Mouse (Mus musculus) limb, embryonic 14.5 days (tissue): ENCODE results near the gene Stox2. TPM values are rescaled to one million over a fixed set of nuclear protein-coding genes. Genes with fewer than 3 reads are reported as not detected.

ENCODE experiments used
- ATAC-seq: fragments of 200-750 bp; cut with Nextera tagmentation; 2 replicates; pipeline ENCODE4 v1.8.0; 2017; ENCODE audit warnings: low read depth, moderate number of reproducible peaks, moderate TSS enrichment; ENCODE audit not compliant: low FRiP score
- DNase-seq: peaks from one replicate; pipeline ENCODE4 v3.0.0-alpha.2; 2015; ENCODE audit warnings: low spot score
- H3K27ac ChIP-seq: fragments of 300-500 bp; sonication (generic); replicated peaks from 2 replicates; pipeline ENCODE4 v1.5.1; 2014; ENCODE audit warnings: low read depth, mild to moderate bottlenecking, low read length, moderate library complexity, mixed read lengths
- H3K27me3 ChIP-seq: fragments of 300-500 bp; sonication (generic); 2 replicates; pipeline ENCODE4 v1.6.1; 2014; ENCODE audit warnings: low read length, mixed read lengths; ENCODE audit not compliant: control insufficient read depth, insufficient read depth
- H3K36me3 ChIP-seq: fragments of 300-500 bp; sonication (generic); 2 replicates; pipeline ENCODE4 v1.6.1; 2014; ENCODE audit warnings: mild to moderate bottlenecking, low read length, moderate library complexity, mixed read lengths; ENCODE audit not compliant: control insufficient read depth, insufficient read depth
- H3K4me1 ChIP-seq: fragments of 300-500 bp; sonication (generic); 2 replicates; pipeline ENCODE4 v1.6.1; 2014; ENCODE audit warnings: antibody characterized with exemption, low read length, mixed read lengths; ENCODE audit not compliant: control insufficient read depth, insufficient read depth
- H3K4me2 ChIP-seq: fragments of 300-500 bp; sonication (generic); replicated peaks from 2 replicates; pipeline ENCODE4 v1.6.1; 2014; ENCODE audit warnings: low read depth, mild to moderate bottlenecking, low read length, moderate library complexity; ENCODE audit not compliant: severe bottlenecking
- H3K4me3 ChIP-seq: fragments of 300-500 bp; sonication (generic); replicated peaks from 2 replicates; pipeline ENCODE4 v1.5.1; 2014; ENCODE audit warnings: low read length
- H3K9ac ChIP-seq: fragments of 300-500 bp; sonication (generic); 2 replicates; pipeline ENCODE4 v1.6.1; 2014; ENCODE audit warnings: mild to moderate bottlenecking, low read depth, low read length, moderate library complexity; ENCODE audit not compliant: severe bottlenecking
- H3K9me3 ChIP-seq: fragments of 300-500 bp; sonication (generic); 2 replicates; pipeline ENCODE4 v1.6.1; 2016; ENCODE audit warnings: low read length; ENCODE audit not compliant: control insufficient read depth
- POLR2A ChIP-seq: fragments of 200-500 bp; IDR thresholded peaks from 2 replicates; pipeline ENCODE4 v1.8.0; 2012; ENCODE audit warnings: inconsistent platforms, mild to moderate bottlenecking, moderate library complexity, borderline replicate concordance; ENCODE audit not compliant: insufficient read depth, insufficient read length; ENCODE audit errors: extremely low read depth
- WGBS: fragments of 180-500 bp; shearing (Covaris S2); extraction: QIAGEN DNeasy Blood & Tissue Kit; methylation state at CpG from one replicate; pipeline ENCODE4 v1.1.7; 2014; 5-methylcytosine and 5-hydroxymethylcytosine counted together
- polyA plus RNA-seq, 2 experiments: library from polyadenylated mRNA; depleted of rRNA in 1 of 2; stranded (reverse) in 1 of 2; unstranded in 1 of 2; fragments of >200 nt; fragmentation: Nextera tagmentation in 1 of 2; extraction: Ambion mirVana in 1 of 2; gene quantifications; 2 replicates each; pipeline versions ENCODE4 v1.2.1 to v1.2.3; 2012 to 2014

Stox2 gene
- polyA plus RNA-seq, 2 experiments = 12.2 to 17.1 TPM

GRCm38 (mm10) chr8:47376651-47377050, 69.5 kb downstream of the Stox2 start:
- no peak overlapping the region for H3K9ac ChIP-seq
- no peak overlapping the region for H3K27ac ChIP-seq
- 92% methylated on average over 7 of the region's 7 CpGs for WGBS
- no peak overlapping the region for H3K4me2 ChIP-seq
- no peak for TF ChIP-seq POLR2A
- no peak overlapping the region for H3K4me3 ChIP-seq
- DNase-seq (no peak), ATAC-seq (no peak)
- no peaks in the 10 kb centered on the region for H3K27me3 ChIP-seq
- H3K4me1 ChIP-seq = peaks cover 3% of the 10 kb centered on the region; the same call in 1 of the 2 replicates
- H3K9me3 ChIP-seq = no peaks in the 10 kb centered on the region
- no peaks in the 10 kb centered on the region for H3K36me3 ChIP-seq

- WGBS = 93% methylated on average over 7 of the region's 7 CpGs
- ATAC-seq = no peak
- no peak for DNase-seq
- Histone ChIP-seq H3K4me2 (no peak overlapping the region), H3K4me1 (peaks cover 20% of the 10 kb centered on the region), H3K4me3 (no peak overlapping the region), H3K36me3 (no peaks in the 10 kb centered on the region), H3K9me3 (no peaks in the 10 kb centered on the region), H3K27ac (no peak overlapping the region), H3K27me3 (no peaks in the 10 kb centered on the region), H3K9ac (no peak overlapping the region)
- TF ChIP-seq POLR2A = no peak
Observed at GRCm38 (mm10) chr8:47373757-47374156, 72.4 kb downstream of the Stox2 start.

GRCm38 (mm10) chr8:47371539-47371938, 74.6 kb downstream of the Stox2 start:
- ATAC-seq (no peak), DNase-seq (peak; percentile 68)
- no peak overlapping the region for H3K9ac ChIP-seq
- no peaks in the 10 kb centered on the region for H3K36me3 ChIP-seq
- peaks cover 20% of the 10 kb centered on the region for H3K4me1 ChIP-seq
- no peak overlapping the region for H3K4me2 ChIP-seq
- no peak overlapping the region for H3K27ac ChIP-seq
- H3K4me3 ChIP-seq = no peak overlapping the region
- no peak for TF ChIP-seq POLR2A
- no peaks in the 10 kb centered on the region for H3K27me3 ChIP-seq
- no peaks in the 10 kb centered on the region for H3K9me3 ChIP-seq
- 22% methylated on average over 3 of the region's 3 CpGs for WGBS

GRCm38 (mm10) chr8:47371081-47371480, 75.1 kb downstream of the Stox2 start:
- H3K27me3 ChIP-seq = no peaks in the 10 kb centered on the region
- DNase-seq (no peak), ATAC-seq (no peak)
- 76% methylated on average over 3 of the region's 3 CpGs for WGBS
- no peak overlapping the region for H3K27ac ChIP-seq
- peaks cover 20% of the 10 kb centered on the region for H3K4me1 ChIP-seq
- TF ChIP-seq POLR2A = no peak
- H3K9ac ChIP-seq = no peak overlapping the region
- no peak overlapping the region for H3K4me2 ChIP-seq
- no peaks in the 10 kb centered on the region for H3K9me3 ChIP-seq
- no peak overlapping the region for H3K4me3 ChIP-seq
- no peaks in the 10 kb centered on the region for H3K36me3 ChIP-seq

GRCm38 (mm10) chr8:47370421-47371080, 75.6 kb downstream of the Stox2 start:
- no peak for TF ChIP-seq POLR2A
- Histone ChIP-seq H3K27me3 (no peaks in the 10 kb centered on the region), H3K9ac (no peak overlapping the region), H3K9me3 (no peaks in the 10 kb centered on the region), H3K27ac (no peak overlapping the region), H3K4me3 (no peak overlapping the region), H3K4me1 (peaks cover 20% of the 10 kb centered on the region), H3K4me2 (no peak overlapping the region), H3K36me3 (no peaks in the 10 kb centered on the region)
- peak; percentile 79 for ATAC-seq
- WGBS = 22% methylated on average over 15 of the region's 15 CpGs
- DNase-seq = peak; percentile 82
